Mouse (Mus musculus): ENCODE results near the gene Marc2.

DNA sequence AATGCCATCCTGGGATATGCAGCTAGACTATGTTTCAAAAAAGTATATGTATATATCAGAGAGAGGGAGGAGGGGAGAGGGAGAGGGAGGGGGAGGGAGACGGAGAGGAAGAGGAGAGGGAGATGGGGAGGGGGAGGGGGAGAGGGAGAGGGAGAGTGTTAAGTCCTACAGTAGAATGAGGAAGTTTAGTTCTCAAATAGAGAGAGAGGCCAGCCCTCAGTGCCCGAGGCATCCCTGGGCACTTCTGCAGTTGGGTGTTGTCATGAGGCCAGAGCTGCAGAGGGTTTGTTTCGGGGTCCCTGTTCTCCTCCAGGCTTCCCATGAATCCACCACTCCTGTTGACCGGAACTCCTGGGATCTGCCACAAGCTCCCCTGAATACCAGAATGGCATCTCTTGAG, 62.6 kb downstream of the Marc2 start:
- TF ChIP-seq CTCF (IDR thresholded peaks at IDR 0.05; ENCODE audit: low read depth) (no peak), EP300 (optimal IDR thresholded peaks at IDR 0.05) (no peak)

All from stomach, postnatal 0 days (tissue).